Mouse (Mus musculus) olfactory bulb, adult 2 months (tissue): Measurements from ENCODE around the gene Filip1. TPM values are rescaled to one million over a fixed set of nuclear protein-coding genes. Genes with fewer than 3 reads are reported as not detected.
"Not testable (repeated sequence)": the region's sequence is repeated elsewhere in the genome, so short reads cannot be mapped to it uniquely, and the experiment has no call there.

ENCODE experiments used
- H3K27ac ChIP-seq: fragments of 200-500 bp; 2 replicates; pipeline ENCODE4 v1.5.1; 2012; ENCODE audit warnings: low read depth, low read length; ENCODE audit not compliant: insufficient read depth
- H3K4me1 ChIP-seq: fragments of 200-500 bp; 2 replicates; pipeline ENCODE4 v1.6.1; 2012; ENCODE audit warnings: low read length; ENCODE audit not compliant: control insufficient read depth, insufficient read depth
- H3K4me3 ChIP-seq: fragments of 200-500 bp; 2 replicates; pipeline ENCODE4 v1.5.1; 2012; ENCODE audit warnings: mild to moderate bottlenecking, low read depth, low read length, moderate library complexity; ENCODE audit not compliant: insufficient read depth
- CTCF ChIP-seq: fragments of 200-500 bp; IDR thresholded peaks from 2 replicates; pipeline ENCODE4 v1.5.1; 2012; ENCODE audit warnings: low read depth, mild to moderate bottlenecking, low read length, moderate library complexity; ENCODE audit not compliant: insufficient read depth
- POLR2A ChIP-seq: fragments of 200-500 bp; IDR thresholded peaks from 2 replicates; pipeline ENCODE4 v1.6.1; 2012; ENCODE audit warnings: mild to moderate bottlenecking, low read depth, low read length, moderate library complexity; ENCODE audit not compliant: insufficient read depth
- WGBS: fragments of 180-500 bp; shearing (Covaris S2); methylation state at CpG from one replicate; pipeline ENCODE4 v1.1.7; 2018; 5-methylcytosine and 5-hydroxymethylcytosine counted together
- polyA plus RNA-seq: library from polyadenylated mRNA; stranded (reverse); fragments of >200 nt; gene quantifications from 2 replicates; pipeline ENCODE4 v1.2.4, GENCODE M21; 2012; ENCODE audit warnings: low replicate concordance; ENCODE audit not compliant: missing spikeins, insufficient read depth, insufficient read length

The Filip1 gene
- polyA plus RNA-seq: not detected in 2 replicates

DNA sequence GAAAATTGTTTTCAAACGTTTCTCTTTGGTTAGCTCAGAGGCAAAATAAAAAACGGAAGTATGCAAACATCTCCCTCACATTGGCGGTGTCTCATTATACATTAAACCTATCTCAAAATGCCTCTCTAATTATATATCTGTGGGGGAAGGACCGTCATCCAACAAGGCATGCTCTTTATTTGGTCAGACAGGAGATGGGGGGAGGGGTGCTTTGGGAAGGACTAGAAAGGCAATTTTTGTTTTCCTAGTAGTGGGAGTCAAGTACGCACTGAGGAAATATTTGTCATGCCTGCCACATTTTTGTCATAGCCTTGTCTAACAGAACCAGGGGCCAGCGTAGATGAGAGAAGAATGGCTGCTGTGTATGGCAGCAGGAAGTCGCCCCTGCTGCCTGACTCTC lies at the start of gene Filip1:
Gene Filip1, minus strand, starts transcription at position 101 of the 400 bp plus-strand sequence.
- TF ChIP-seq CTCF (no peak), POLR2A (no peak)
- Histone ChIP-seq H3K27ac (no peak within 1 kb of the TSS), H3K4me1 (no peaks in the 10 kb centered on the region), H3K4me3 (no peak within 1 kb of the TSS)
- 46% methylated on average over 7 of the region's 7 CpGs for WGBS

- no peak overlapping the region for H3K4me3 ChIP-seq
- H3K27ac ChIP-seq: no peak overlapping the region
- TF ChIP-seq POLR2A (no peak), CTCF (no peak)
- H3K4me1 ChIP-seq: no peaks in the 10 kb centered on the region
- 68% methylated on average over 2 of the region's 2 CpGs for WGBS
These were observed 45.0 kb upstream of the Filip1 start for GRCm38 (mm10) chr9:80057690-80058089.

GRCm38 (mm10) chr9:80052951-80053350 lies 40.3 kb upstream of the Filip1 start:
- 87% methylated on average over 5 of the region's 5 CpGs for WGBS
- Histone ChIP-seq H3K4me1 (no peaks in the 10 kb centered on the region), H3K27ac (no peak overlapping the region), H3K4me3 (no peak overlapping the region)
- no peak for TF ChIP-seq POLR2A
- no peak for TF ChIP-seq CTCF

DNA sequence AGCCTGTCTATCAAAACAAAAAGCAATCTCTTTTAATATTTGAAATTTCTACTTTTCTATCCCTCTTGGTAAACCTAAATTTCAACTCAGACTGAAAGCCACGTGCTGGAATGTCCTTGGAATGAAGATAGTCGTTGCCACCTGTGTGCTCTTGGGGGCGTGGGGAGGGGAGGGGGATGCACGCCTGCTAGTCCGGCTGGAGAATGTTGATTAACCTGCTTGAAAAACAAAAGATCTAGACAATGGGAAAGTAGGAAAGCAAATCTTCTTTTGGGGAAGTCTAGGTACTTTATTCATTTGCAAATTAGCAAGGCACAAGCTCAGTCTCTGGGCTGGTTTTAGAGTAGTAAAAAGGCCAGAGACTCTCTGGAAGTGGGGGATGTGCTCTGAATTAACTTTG lies 36.6 kb upstream of the Filip1 start:
- not testable (repeated sequence) for H3K27ac ChIP-seq, H3K4me3 ChIP-seq, H3K4me1 ChIP-seq
- WGBS: 53% methylated on average over 5 of the region's 5 CpGs

GRCm38 (mm10) chr9:80044301-80044700 lies 31.6 kb upstream of the Filip1 start:
- H3K4me3 ChIP-seq, H3K4me1 ChIP-seq, H3K27ac ChIP-seq: not testable (repeated sequence)
- 88% methylated on average over 4 of the region's 4 CpGs for WGBS

DNA sequence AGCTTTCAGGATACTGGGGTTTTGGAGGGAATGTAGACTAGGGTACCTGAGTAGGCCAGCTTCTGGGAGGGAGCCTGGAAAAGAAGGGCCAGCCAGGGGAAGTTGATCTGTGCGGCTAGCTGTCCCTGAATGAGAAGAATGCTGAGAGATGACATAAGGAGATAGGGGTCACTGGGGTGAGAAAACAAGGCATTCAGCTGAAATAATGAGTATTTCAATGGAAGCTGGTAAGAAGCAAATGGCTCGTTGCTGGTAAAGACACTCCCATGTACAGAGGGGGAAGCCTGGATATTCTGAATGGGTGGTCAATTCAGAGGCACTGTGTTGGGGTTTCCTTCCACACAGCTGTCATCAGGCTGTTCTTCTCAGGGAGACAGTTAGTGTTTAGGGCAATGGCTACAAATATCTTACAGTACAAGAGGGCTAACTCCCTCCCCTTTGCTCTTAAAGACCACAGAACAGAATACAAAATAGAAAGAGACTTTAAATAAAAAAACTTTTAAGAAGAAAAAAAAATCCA lies 26.7 kb upstream of the Filip1 start:
- TF ChIP-seq CTCF: no peak
- TF ChIP-seq POLR2A: no peak
- Histone ChIP-seq H3K27ac (no peak overlapping the region), H3K4me1 (no peaks in the 10 kb centered on the region), H3K4me3 (no peak overlapping the region)
- WGBS: 43% methylated on average over 2 of the region's 2 CpGs

GRCm38 (mm10) chr9:80037997-80038383 lies 25.3 kb upstream of the Filip1 start:
- Histone ChIP-seq H3K4me3 (no peak overlapping the region), H3K4me1 (no peaks in the 10 kb centered on the region), H3K27ac (no peak overlapping the region)
- no peak for TF ChIP-seq CTCF
- TF ChIP-seq POLR2A: no peak

- 91% methylated on average over 13 of the region's 13 CpGs for WGBS
- TF ChIP-seq CTCF: no peak
- no peak for TF ChIP-seq POLR2A
- no peak overlapping the region for H3K27ac ChIP-seq
These were observed 24.8 kb upstream of the Filip1 start for GRCm38 (mm10) chr9:80037262-80037996.

GRCm38 (mm10) chr9:80026581-80027021 lies 13.9 kb upstream of the Filip1 start:
- H3K4me3 ChIP-seq: no peak overlapping the region
- H3K4me1 ChIP-seq: no peaks in the 10 kb centered on the region
- 73% methylated on average over 6 of the region's 6 CpGs for WGBS
- H3K27ac ChIP-seq: no peak overlapping the region
- TF ChIP-seq CTCF (no peak), POLR2A (no peak)

More at GRCm38 (mm10) chr9:80037262-80037996, 24.8 kb upstream of the Filip1 start:
- H3K4me1 ChIP-seq: no peaks in the 10 kb centered on the region
- no peak overlapping the region for H3K4me3 ChIP-seq

- Histone ChIP-seq H3K4me1 (no peaks in the 10 kb centered on the region), H3K4me3 (no peak overlapping the region), H3K27ac (no peak overlapping the region)
- 5% methylated on average over 2 of the region's 2 CpGs for WGBS
- TF ChIP-seq POLR2A (no peak), CTCF (no peak)
These were observed 13.4 kb upstream of the Filip1 start for GRCm38 (mm10) chr9:80026017-80026416.

GRCm38 (mm10) chr9:80025347-80025746 lies 12.7 kb upstream of the Filip1 start:
- 91% methylated on average over 5 of the region's 5 CpGs for WGBS
- not testable (repeated sequence) for H3K27ac ChIP-seq, H3K4me3 ChIP-seq, H3K4me1 ChIP-seq
